Mouse (Mus musculus) testis, adult 2 months (tissue): ENCODE data around the gene Sphk2. TPM values are rescaled to one million over a fixed set of nuclear protein-coding genes. Genes with fewer than 3 reads are reported as not detected.
"Not testable (repeated sequence)": the region's sequence is repeated elsewhere in the genome, so short reads cannot be mapped to it uniquely, and the experiment has no call there.

ENCODE experiments used
- H3K27ac ChIP-seq: fragments of 200-500 bp; 2 replicates; pipeline ENCODE4 v1.5.1; 2012; ENCODE audit warnings: low read depth, low read length; ENCODE audit not compliant: control insufficient read depth, insufficient read depth
- H3K27me3 ChIP-seq: fragments of 200-500 bp; 2 replicates; pipeline ENCODE4 v1.6.1; 2012; ENCODE audit warnings: mild to moderate bottlenecking, low read length, moderate library complexity; ENCODE audit not compliant: control insufficient read depth, insufficient read depth
- H3K36me3 ChIP-seq: fragments of 200-500 bp; 2 replicates; pipeline ENCODE4 v1.6.1; 2012; ENCODE audit warnings: mild to moderate bottlenecking, low read length; ENCODE audit not compliant: control insufficient read depth, insufficient read depth
- H3K4me1 ChIP-seq: fragments of 200-500 bp; 2 replicates; pipeline ENCODE4 v1.6.1; 2012; ENCODE audit warnings: low read length; ENCODE audit not compliant: control insufficient read depth, insufficient read depth
- H3K4me3 ChIP-seq: fragments of 200-500 bp; 2 replicates; pipeline ENCODE4 v1.5.1; 2012; ENCODE audit warnings: low read depth, mild to moderate bottlenecking, low read length, moderate library complexity, mixed read lengths; ENCODE audit not compliant: control insufficient read depth
- CTCF ChIP-seq: fragments of 200-500 bp; IDR thresholded peaks from 2 replicates; pipeline ENCODE4 v1.5.1; 2012; ENCODE audit warnings: low read depth, mild to moderate bottlenecking, inconsistent platforms, low read length, moderate library complexity; ENCODE audit not compliant: control insufficient read depth, insufficient read depth, insufficient replicate concordance
- POLR2A ChIP-seq: fragments of 200-500 bp; IDR thresholded peaks from 2 replicates; pipeline ENCODE4 v1.6.1; 2012; ENCODE audit warnings: low read depth, mild to moderate bottlenecking, inconsistent platforms, low read length, moderate library complexity; ENCODE audit not compliant: control insufficient read depth
- polyA plus RNA-seq: library from polyadenylated mRNA; depleted of rRNA; stranded (reverse); fragments of >200 nt; gene quantifications from 2 replicates; pipeline ENCODE4 v1.2.3, GENCODE M21; 2012; rRNA removed

Gene Sphk2
- polyA plus RNA-seq, 1 experiment: 33.4 TPM

GRCm38 (mm10) chr7:45677627-45678295, 40.0 kb downstream of the Sphk2 start:
- H3K27me3 ChIP-seq: no peaks in the 10 kb centered on the region
- H3K27ac ChIP-seq: no peak overlapping the region
- no peaks in the 10 kb centered on the region for H3K4me1 ChIP-seq
- H3K36me3 ChIP-seq: no peaks in the 10 kb centered on the region
- no peak for TF ChIP-seq POLR2A
- TF ChIP-seq CTCF: no peak
- H3K4me3 ChIP-seq: no peak overlapping the region

GRCm38 (mm10) chr7:45668921-45669320, 48.9 kb downstream of the Sphk2 start:
- Histone ChIP-seq H3K27ac (no peak overlapping the region), H3K4me1 (no peaks in the 10 kb centered on the region), H3K4me3 (no peak overlapping the region), H3K36me3 (no peaks in the 10 kb centered on the region), H3K27me3 (no peaks in the 10 kb centered on the region)
- TF ChIP-seq CTCF: no peak

- H3K27ac ChIP-seq: no peak overlapping the region
- TF ChIP-seq CTCF (no peak), POLR2A (no peak)
- H3K36me3 ChIP-seq: no peaks in the 10 kb centered on the region
- H3K4me1 ChIP-seq: no peaks in the 10 kb centered on the region
- no peak overlapping the region for H3K4me3 ChIP-seq
- H3K27me3 ChIP-seq: no peaks in the 10 kb centered on the region
Observed at GRCm38 (mm10) chr7:45667761-45668160, 50.0 kb downstream of the Sphk2 start.

GRCm38 (mm10) chr7:45666161-45666560, 51.6 kb downstream of the Sphk2 start, which contains the start of gene Fut2:
Gene Fut2, minus strand, starts transcription at chr7:45666394.
- Histone ChIP-seq H3K27me3 (no peaks in the 10 kb centered on the region), H3K27ac (no peak within 1 kb of the TSS), H3K4me1 (no peaks in the 10 kb centered on the region), H3K36me3 (no peaks in the 10 kb centered on the region), H3K4me3 (no peak within 1 kb of the TSS)
- TF ChIP-seq POLR2A: no peak
- no peak for TF ChIP-seq CTCF

GRCm38 (mm10) chr7:45665303-45666138, 52.3 kb downstream of the Sphk2 start:
- no peaks in the 10 kb centered on the region for H3K36me3 ChIP-seq
- H3K27me3 ChIP-seq: no peaks in the 10 kb centered on the region
- H3K27ac ChIP-seq: no peak overlapping the region
- TF ChIP-seq CTCF (no peak), POLR2A (no peak)
- H3K4me1 ChIP-seq: no peaks in the 10 kb centered on the region
- H3K4me3 ChIP-seq: no peak overlapping the region

GRCm38 (mm10) chr7:45661702-45662101, 56.1 kb downstream of the Sphk2 start:
- not testable (repeated sequence) for H3K27me3 ChIP-seq, H3K4me1 ChIP-seq, H3K36me3 ChIP-seq, H3K4me3 ChIP-seq, H3K27ac ChIP-seq

GRCm38 (mm10) chr7:45660746-45661478, 56.9 kb downstream of the Sphk2 start:
- TF ChIP-seq POLR2A (no peak), CTCF (no peak)
- Histone ChIP-seq H3K4me1 (no peaks in the 10 kb centered on the region), H3K27me3 (no peaks in the 10 kb centered on the region), H3K27ac (no peak overlapping the region), H3K36me3 (no peaks in the 10 kb centered on the region), H3K4me3 (no peak overlapping the region)

Other genes starting within 250 kb of the Sphk2 start
- gene Tulp2, start 236.1 kb downstream of the Sphk2 start, polyA plus RNA-seq: 879 and 1,010 TPM in 2 replicates
- gene Gm45808, start 231.2 kb downstream of the Sphk2 start, polyA plus RNA-seq: 0.81 TPM in 1 of 2 replicates, not detected in the other
- 3.0 and 3.4 TPM in 2 replicates for gene Dhdh, start 229.2 kb downstream of the Sphk2 start, polyA plus RNA-seq
- 76.4 and 93.9 TPM in 2 replicates for gene Nucb1, start 207.6 kb downstream of the Sphk2 start, polyA plus RNA-seq
- gene Ppp1r15a, start 191.7 kb downstream of the Sphk2 start, polyA plus RNA-seq: 5.9 and 8.5 TPM in 2 replicates
- 12.6 and 12.9 TPM in 2 replicates for gene Plekha4, start 191.7 kb downstream of the Sphk2 start, polyA plus RNA-seq
- 0.37 and 0.45 TPM in 2 replicates for gene Hsd17b14, start 163.1 kb downstream of the Sphk2 start, polyA plus RNA-seq
- gene Bcat2, start 147.8 kb downstream of the Sphk2 start, polyA plus RNA-seq: 39.9 and 44.3 TPM in 2 replicates
- gene Fgf21, start 102.5 kb downstream of the Sphk2 start, polyA plus RNA-seq: 3.6 and 3.7 TPM in 2 replicates
- gene Fut1, start 100.7 kb downstream of the Sphk2 start, polyA plus RNA-seq: 0.08 and 0.21 TPM in 2 replicates
- gene Izumo1, start 96.2 kb downstream of the Sphk2 start, polyA plus RNA-seq: 77.5 and 95.6 TPM in 2 replicates
- gene Rasip1, start 90.5 kb downstream of the Sphk2 start, polyA plus RNA-seq: 5.1 and 5.4 TPM in 2 replicates
- gene Mamstr, start 78.0 kb downstream of the Sphk2 start, polyA plus RNA-seq: 0.74 and 1.3 TPM in 2 replicates
- gene Fut2, start 51.6 kb downstream of the Sphk2 start, polyA plus RNA-seq: 0.37 and 0.42 TPM in 2 replicates
- 6.5 and 10.8 TPM in 2 replicates for gene Ntn5, start 34.0 kb downstream of the Sphk2 start, polyA plus RNA-seq
- 61.0 and 71.6 TPM in 2 replicates for gene Sec1, start 23.6 kb downstream of the Sphk2 start, polyA plus RNA-seq
- gene Car11, start 18.2 kb downstream of the Sphk2 start, polyA plus RNA-seq: 2.3 and 3.3 TPM in 2 replicates
- gene Dbp, start 12.9 kb downstream of the Sphk2 start, polyA plus RNA-seq: 11.2 and 12.9 TPM in 2 replicates
- 517 and 652 TPM in 2 replicates for gene Rpl18, start 2.5 kb downstream of the Sphk2 start, polyA plus RNA-seq
- 145 and 176 TPM in 2 replicates for gene Fam83e, start 3.2 kb upstream of the Sphk2 start, polyA plus RNA-seq
- 589 and 614 TPM in 2 replicates for gene Spaca4, start 7.8 kb upstream of the Sphk2 start, polyA plus RNA-seq
- 23.1 and 26.1 TPM in 2 replicates for gene Lmtk3, start 65.7 kb upstream of the Sphk2 start, polyA plus RNA-seq
- gene Sult2b1, start 66.7 kb upstream of the Sphk2 start, polyA plus RNA-seq: 8.8 and 9.5 TPM in 2 replicates
- 149 and 166 TPM in 2 replicates for gene Cyth2, start 96.6 kb upstream of the Sphk2 start, polyA plus RNA-seq
- gene Kcnj14, start 106.8 kb upstream of the Sphk2 start, polyA plus RNA-seq: 0.06 and 0.11 TPM in 2 replicates
- gene Grwd1, start 112.9 kb upstream of the Sphk2 start, polyA plus RNA-seq: 11.2 and 12.1 TPM in 2 replicates
- 67.4 and 82.4 TPM in 2 replicates for gene Kdelr1, start 154.8 kb upstream of the Sphk2 start, polyA plus RNA-seq
- gene Grin2d, start 160.4 kb upstream of the Sphk2 start, polyA plus RNA-seq: 21.1 and 22.3 TPM in 2 replicates
- gene Syngr4, start 178.7 kb upstream of the Sphk2 start, polyA plus RNA-seq: 758 and 764 TPM in 2 replicates
- gene Tmem143, start 178.9 kb upstream of the Sphk2 start, polyA plus RNA-seq: 8.1 and 8.8 TPM in 2 replicates
- gene Emp3, start 203.4 kb upstream of the Sphk2 start, polyA plus RNA-seq: 80.7 and 85.0 TPM in 2 replicates
- gene Ccdc114, start 206.1 kb upstream of the Sphk2 start, polyA plus RNA-seq: 19.7 and 26.2 TPM in 2 replicates